Mouse (Mus musculus): ENCODE results near the gene B3gnt9. TPM values are rescaled to one million over a fixed set of nuclear protein-coding genes. Genes with fewer than 3 reads are reported as not detected.

Gene B3gnt9
- polyA plus RNA-seq, 1 experiment from 2014 or later = 12.7 TPM

- no peak overlapping the region for H3K27ac ChIP-seq (ENCODE audit: low read length)
- H3K4me1 ChIP-seq (ENCODE audit: control insufficient read depth, insufficient read depth, low read length) = peaks cover 14% of the 10 kb centered on the region
- no peak overlapping the region for H3K9ac ChIP-seq (ENCODE audit: low read length)
- H3K36me3 ChIP-seq (ENCODE audit: control insufficient read depth, insufficient read depth) = no peaks in the 10 kb centered on the region
- no peak overlapping the region for H3K4me3 ChIP-seq (ENCODE audit: low read length)
- H3K27me3 ChIP-seq (ENCODE audit: control insufficient read depth, insufficient read depth, low read length) = peaks cover 6% of the 10 kb centered on the region; the same call in 1 of the 2 replicates
- no peak overlapping the region; the same call in 1 of the 2 replicates for H3K4me2 ChIP-seq (ENCODE audit: low read depth, low read length)
- no peak for ATAC-seq (replicated peaks; ENCODE audit: extremely low read depth, insufficient read depth, low FRiP score)
- 87% methylated on average over 5 of the region's 5 CpGs for WGBS
- no peaks in the 10 kb centered on the region for H3K9me3 ChIP-seq (replicated peaks; ENCODE audit: control insufficient read depth, low read length)
Observed at GRCm38 (mm10) chr8:105288231-105288630, 33.3 kb upstream of the B3gnt9 start.

GRCm38 (mm10) chr8:105286907-105287306 lies 32.0 kb upstream of the B3gnt9 start:
- ATAC-seq (replicated peaks; ENCODE audit: extremely low read depth, insufficient read depth, low FRiP score) = no peak
- H3K9ac ChIP-seq (ENCODE audit: low read length) = no peak overlapping the region
- H3K27me3 ChIP-seq (ENCODE audit: control insufficient read depth, insufficient read depth, low read length) = peaks cover 6% of the 10 kb centered on the region; the same call in 1 of the 2 replicates
- no peak overlapping the region for H3K27ac ChIP-seq (ENCODE audit: low read length)
- 86% methylated on average over 4 of the region's 4 CpGs for WGBS
- H3K4me2 ChIP-seq (ENCODE audit: low read depth, low read length) = no peak overlapping the region
- no peak overlapping the region for H3K4me3 ChIP-seq (ENCODE audit: low read length)
- H3K9me3 ChIP-seq (replicated peaks; ENCODE audit: control insufficient read depth, low read length) = no peaks in the 10 kb centered on the region
- peaks cover 14% of the 10 kb centered on the region for H3K4me1 ChIP-seq (ENCODE audit: control insufficient read depth, insufficient read depth, low read length)
- H3K36me3 ChIP-seq (ENCODE audit: control insufficient read depth, insufficient read depth) = no peaks in the 10 kb centered on the region

- Histone ChIP-seq H3K4me2 (ENCODE audit: low read depth, low read length) (no peak overlapping the region), H3K27me3 (ENCODE audit: control insufficient read depth, insufficient read depth, low read length) (peaks cover 4% of the 10 kb centered on the region; the same call in 1 of the 2 replicates), H3K36me3 (ENCODE audit: control insufficient read depth, insufficient read depth) (no peaks in the 10 kb centered on the region), H3K27ac (ENCODE audit: low read length) (no peak overlapping the region), H3K4me3 (ENCODE audit: low read length) (no peak overlapping the region), H3K9ac (ENCODE audit: low read length) (no peak overlapping the region), H3K4me1 (ENCODE audit: control insufficient read depth, insufficient read depth, low read length) (peaks cover 11% of the 10 kb centered on the region), H3K9me3 (replicated peaks; ENCODE audit: control insufficient read depth, low read length) (no peaks in the 10 kb centered on the region)
- no peak for ATAC-seq (replicated peaks; ENCODE audit: extremely low read depth, insufficient read depth, low FRiP score)
- WGBS = 43% methylated on average over 12 of the region's 12 CpGs
Observed at GRCm38 (mm10) chr8:105285514-105285913, 30.6 kb upstream of the B3gnt9 start.

- Histone ChIP-seq H3K4me2 (ENCODE audit: low read depth, low read length) (no peak overlapping the region), H3K9me3 (replicated peaks; ENCODE audit: control insufficient read depth, low read length) (no peaks in the 10 kb centered on the region), H3K27me3 (ENCODE audit: control insufficient read depth, insufficient read depth, low read length) (peaks cover 9% of the 10 kb centered on the region), H3K9ac (ENCODE audit: low read length) (no peak overlapping the region), H3K27ac (ENCODE audit: low read length) (no peak overlapping the region), H3K36me3 (ENCODE audit: control insufficient read depth, insufficient read depth) (no peaks in the 10 kb centered on the region), H3K4me3 (ENCODE audit: low read length) (no peak overlapping the region), H3K4me1 (ENCODE audit: control insufficient read depth, insufficient read depth, low read length) (no peaks in the 10 kb centered on the region)
- 23% methylated on average over 23 of the region's 23 CpGs for WGBS
- peak; percentile 40 for ATAC-seq (replicated peaks; ENCODE audit: extremely low read depth, insufficient read depth, low FRiP score)
Observed at GRCm38 (mm10) chr8:105283074-105283473, 28.1 kb upstream of the B3gnt9 start.

GRCm38 (mm10) chr8:105282239-105282638 lies 27.3 kb upstream of the B3gnt9 start:
- no peak overlapping the region for H3K4me3 ChIP-seq (ENCODE audit: low read length)
- no peaks in the 10 kb centered on the region for H3K36me3 ChIP-seq (ENCODE audit: control insufficient read depth, insufficient read depth)
- WGBS = 69% methylated on average over 4 of the region's 4 CpGs
- H3K9me3 ChIP-seq (replicated peaks; ENCODE audit: control insufficient read depth, low read length) = no peaks in the 10 kb centered on the region
- H3K4me2 ChIP-seq (ENCODE audit: low read depth, low read length) = no peak overlapping the region
- H3K9ac ChIP-seq (ENCODE audit: low read length) = no peak overlapping the region
- H3K27ac ChIP-seq (ENCODE audit: low read length) = no peak overlapping the region
- no peak for ATAC-seq (replicated peaks; ENCODE audit: extremely low read depth, insufficient read depth, low FRiP score)
- peaks cover 16% of the 10 kb centered on the region for H3K27me3 ChIP-seq (ENCODE audit: control insufficient read depth, insufficient read depth, low read length)
- H3K4me1 ChIP-seq (ENCODE audit: control insufficient read depth, insufficient read depth, low read length) = no peaks in the 10 kb centered on the region

- 79% methylated on average over 12 of the region's 12 CpGs for WGBS
- no peak for ATAC-seq (replicated peaks; ENCODE audit: extremely low read depth, insufficient read depth, low FRiP score)
- Histone ChIP-seq H3K4me2 (ENCODE audit: low read depth, low read length) (no peak overlapping the region), H3K9ac (ENCODE audit: low read length) (no peak overlapping the region), H3K4me1 (ENCODE audit: control insufficient read depth, insufficient read depth, low read length) (no peaks in the 10 kb centered on the region), H3K36me3 (ENCODE audit: control insufficient read depth, insufficient read depth) (no peaks in the 10 kb centered on the region), H3K27me3 (ENCODE audit: control insufficient read depth, insufficient read depth, low read length) (peaks cover 20% of the 10 kb centered on the region), H3K27ac (ENCODE audit: low read length) (no peak overlapping the region), H3K9me3 (replicated peaks; ENCODE audit: control insufficient read depth, low read length) (no peaks in the 10 kb centered on the region), H3K4me3 (ENCODE audit: low read length) (no peak overlapping the region)
Observed at GRCm38 (mm10) chr8:105281821-105282220, 26.9 kb upstream of the B3gnt9 start.

- no peak overlapping the region for H3K4me2 ChIP-seq (ENCODE audit: low read depth, low read length)
- WGBS = 73% methylated on average over 3 of the region's 3 CpGs
- no peaks in the 10 kb centered on the region for H3K9me3 ChIP-seq (replicated peaks; ENCODE audit: control insufficient read depth, low read length)
- no peak overlapping the region for H3K9ac ChIP-seq (ENCODE audit: low read length)
- no peaks in the 10 kb centered on the region for H3K36me3 ChIP-seq (ENCODE audit: control insufficient read depth, insufficient read depth)
- H3K4me3 ChIP-seq (ENCODE audit: low read length) = no peak overlapping the region
- ATAC-seq (replicated peaks; ENCODE audit: extremely low read depth, insufficient read depth, low FRiP score) = no peak
- H3K4me1 ChIP-seq (ENCODE audit: control insufficient read depth, insufficient read depth, low read length) = peaks cover 6% of the 10 kb centered on the region
- no peak overlapping the region for H3K27ac ChIP-seq (ENCODE audit: low read length)
- H3K27me3 ChIP-seq (ENCODE audit: control insufficient read depth, insufficient read depth, low read length) = peaks cover 28% of the 10 kb centered on the region
Observed at GRCm38 (mm10) chr8:105280567-105280966, 25.6 kb upstream of the B3gnt9 start.

- 3% methylated on average over 28 of the region's 28 CpGs for WGBS
- no peaks in the 10 kb centered on the region for H3K36me3 ChIP-seq (ENCODE audit: control insufficient read depth, insufficient read depth)
- peaks cover 8% of the 10 kb centered on the region for H3K4me1 ChIP-seq (ENCODE audit: control insufficient read depth, insufficient read depth, low read length)
- peak overlapping the region; percentile 33 for H3K4me3 ChIP-seq (ENCODE audit: low read length)
- no peaks in the 10 kb centered on the region for H3K9me3 ChIP-seq (replicated peaks; ENCODE audit: control insufficient read depth, low read length)
- H3K27me3 ChIP-seq (ENCODE audit: control insufficient read depth, insufficient read depth, low read length) = peaks cover 45% of the 10 kb centered on the region
- peak; percentile 80 for ATAC-seq (replicated peaks; ENCODE audit: extremely low read depth, insufficient read depth, low FRiP score)
- peak overlapping the region; percentile 62 for H3K4me2 ChIP-seq (ENCODE audit: low read depth, low read length)
- H3K9ac ChIP-seq (ENCODE audit: low read length) = no peak overlapping the region
- no peak overlapping the region for H3K27ac ChIP-seq (ENCODE audit: low read length)
Observed at GRCm38 (mm10) chr8:105278911-105279334, 24.0 kb upstream of the B3gnt9 start.

- ATAC-seq (replicated peaks; ENCODE audit: extremely low read depth, insufficient read depth, low FRiP score) = peak; percentile 49
- WGBS = 5% methylated on average over 30 of the region's 30 CpGs
- Histone ChIP-seq H3K27ac (ENCODE audit: low read length) (no peak overlapping the region), H3K4me3 (ENCODE audit: low read length) (peak overlapping the region; percentile 47), H3K4me1 (ENCODE audit: control insufficient read depth, insufficient read depth, low read length) (peaks cover 8% of the 10 kb centered on the region), H3K9ac (ENCODE audit: low read length) (peak overlapping the region; percentile 63), H3K4me2 (ENCODE audit: low read depth, low read length) (peak overlapping the region; percentile 68), H3K27me3 (ENCODE audit: control insufficient read depth, insufficient read depth, low read length) (peaks cover 63% of the 10 kb centered on the region), H3K36me3 (ENCODE audit: control insufficient read depth, insufficient read depth) (no peaks in the 10 kb centered on the region), H3K9me3 (replicated peaks; ENCODE audit: control insufficient read depth, low read length) (no peaks in the 10 kb centered on the region)
Observed at GRCm38 (mm10) chr8:105276292-105277120, 21.6 kb upstream of the B3gnt9 start.

All from heart, embryonic 16.5 days (tissue).